Mouse (Mus musculus) left cerebral cortex, postnatal 25 days (tissue): ENCODE measurements around the gene Scel. TPM values are rescaled to one million over a fixed set of nuclear protein-coding genes. Genes with fewer than 3 reads are reported as not detected.
A peak's percentile ranks its signal among the peaks of the same experiment; 100 is the strongest.
"Not testable (repeated sequence)": the region's sequence is repeated elsewhere in the genome, so short reads cannot be mapped to it uniquely, and the experiment has no call there.

Source experiments
- DNase-seq, 2 experiments: peaks; one replicate each; pipeline ENCODE4 v3.0.0; 2022; ENCODE audit warnings: low spot score in 2 of 2, mixed read lengths in 1 of 2
- intact Hi-C: fragments of 180-260 bp; cut with DNase I; formaldehyde crosslinking; loops from one replicate; pipeline ENCODE4 v1.15.1; 2025
- total RNA-seq, 2 experiments: library from RNA; stranded (reverse); gene quantifications; 2 replicates each; pipeline ENCODE4 v1.2.3; 2021

Scel gene
- 1 to 10 TPM; 1.1 to 1.4 TPM for total RNA-seq

DNA sequence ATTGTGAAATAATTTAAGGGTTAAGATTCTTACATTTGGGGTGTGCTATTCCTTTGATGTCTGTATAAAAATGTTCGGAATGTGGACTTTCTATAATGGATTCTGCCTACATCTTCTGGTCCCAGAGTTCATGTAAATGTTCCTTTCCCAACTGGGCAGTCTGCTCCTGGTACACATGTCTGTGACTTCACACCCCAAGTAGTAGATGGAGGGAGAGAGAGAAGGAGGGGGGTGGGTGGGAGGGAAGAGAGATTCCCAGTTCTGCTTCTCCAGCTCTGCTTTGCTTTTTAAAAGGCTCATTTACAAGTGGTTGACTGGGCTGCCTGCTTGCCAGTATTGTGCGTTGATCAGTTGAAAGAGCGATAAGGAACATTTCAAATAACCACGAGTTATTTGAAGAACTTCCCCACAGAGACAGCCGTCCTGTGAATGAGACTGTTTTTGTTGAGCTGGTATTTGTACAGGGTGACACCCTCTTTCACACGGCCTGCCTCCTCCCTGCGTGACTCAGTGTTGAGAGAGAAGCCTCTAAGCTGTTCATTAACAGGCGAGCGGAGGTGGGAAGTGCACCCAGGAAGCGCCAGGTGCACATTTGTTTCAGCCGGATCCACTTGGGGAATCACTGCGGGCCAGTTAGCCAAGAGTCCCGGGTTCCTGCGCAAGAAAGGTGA, at the start of gene Scel:
Scel (plus strand) TSS at position 541 of the 671 bp plus-strand sequence.
- intact Hi-C loops: no loop called here
- DNase-seq: peak in 1 of 2 experiments; percentile 47

DNA sequence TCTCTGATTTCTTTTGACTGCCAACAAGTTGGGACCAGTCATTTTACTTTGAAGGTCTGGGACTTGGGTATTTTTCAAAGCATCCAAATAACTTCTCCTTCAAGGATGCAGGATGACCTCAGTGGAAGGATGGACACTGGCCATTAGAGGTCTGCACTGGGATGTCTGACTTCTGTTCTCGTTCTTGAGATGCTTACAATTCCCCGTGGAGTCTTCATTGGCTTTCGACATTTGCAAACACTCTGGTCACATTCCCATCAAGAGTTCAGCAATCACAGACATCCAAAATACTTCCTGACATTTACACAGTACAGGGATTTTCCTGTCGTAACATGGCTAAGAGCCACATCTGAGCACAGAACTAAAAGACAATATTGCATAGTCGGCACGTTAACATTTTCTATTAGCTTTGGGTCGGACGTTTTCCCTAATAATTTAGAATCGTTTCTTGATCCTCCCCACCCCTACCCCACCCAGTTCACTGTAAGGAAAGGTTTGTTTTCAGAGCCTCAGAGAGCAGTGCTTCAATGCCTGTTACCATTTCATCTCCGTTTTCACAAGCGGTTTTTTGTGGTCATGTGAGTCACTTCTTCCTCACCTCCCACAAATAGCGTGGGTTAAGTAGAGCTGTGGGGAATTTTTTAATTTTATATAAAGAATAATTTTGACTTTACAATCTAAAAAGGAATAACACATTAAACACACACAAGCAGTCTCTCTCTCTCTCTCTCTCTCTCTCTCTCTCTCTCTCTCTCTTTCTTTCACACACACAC, 44.3 kb upstream of the Scel start:
- intact Hi-C loops: loop anchor here (1.0 to 5.0 kb wide), 2 partner anchors 120 to 317 kb away; no protein-coding TSS in a partner anchor
- DNase-seq: peak in 1 of 2 experiments; percentile 80

DNA sequence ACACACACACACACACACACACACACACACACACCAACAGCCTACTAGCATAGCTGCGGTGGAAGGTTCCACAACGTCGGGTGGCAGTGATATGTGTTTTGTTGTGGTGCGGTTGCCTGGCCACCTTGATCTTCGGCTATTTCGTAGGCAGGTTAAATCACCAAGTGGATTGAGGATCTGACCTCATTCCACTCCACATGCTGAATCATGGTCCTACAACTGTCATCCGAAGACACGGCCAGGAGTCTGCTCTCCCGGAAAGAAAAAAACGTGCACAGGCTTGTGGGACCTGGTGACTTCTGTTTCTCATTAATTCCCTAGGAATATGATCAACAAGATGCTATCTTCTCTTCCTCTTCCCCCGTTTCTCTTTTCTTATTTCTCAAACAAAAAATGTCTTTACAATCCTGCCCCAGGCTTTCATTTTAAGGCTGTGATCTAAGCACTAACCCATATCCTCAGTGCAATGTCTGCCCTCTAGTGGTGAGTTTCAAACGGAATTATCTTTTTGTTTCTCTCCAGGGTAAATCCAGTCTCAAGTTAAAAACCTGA, 43.6 kb upstream of the Scel start:
- peak; percentile 69 to 92 for DNase-seq
- intact Hi-C loops: loop anchor here (1.0 to 10.0 kb wide), 3 partner anchors 120 to 395 kb away; partner anchors contain the start of gene Cln5

GRCm38 (mm10) chr14:103471074-103471778, 41.9 kb upstream of the Scel start:
- intact Hi-C loops: loop anchor here (10.0 kb wide), 1 partner anchor 396 kb away; the partner anchor contains the start of gene Cln5
- peak in 1 of 2 experiments; percentile 63 for DNase-seq

DNA sequence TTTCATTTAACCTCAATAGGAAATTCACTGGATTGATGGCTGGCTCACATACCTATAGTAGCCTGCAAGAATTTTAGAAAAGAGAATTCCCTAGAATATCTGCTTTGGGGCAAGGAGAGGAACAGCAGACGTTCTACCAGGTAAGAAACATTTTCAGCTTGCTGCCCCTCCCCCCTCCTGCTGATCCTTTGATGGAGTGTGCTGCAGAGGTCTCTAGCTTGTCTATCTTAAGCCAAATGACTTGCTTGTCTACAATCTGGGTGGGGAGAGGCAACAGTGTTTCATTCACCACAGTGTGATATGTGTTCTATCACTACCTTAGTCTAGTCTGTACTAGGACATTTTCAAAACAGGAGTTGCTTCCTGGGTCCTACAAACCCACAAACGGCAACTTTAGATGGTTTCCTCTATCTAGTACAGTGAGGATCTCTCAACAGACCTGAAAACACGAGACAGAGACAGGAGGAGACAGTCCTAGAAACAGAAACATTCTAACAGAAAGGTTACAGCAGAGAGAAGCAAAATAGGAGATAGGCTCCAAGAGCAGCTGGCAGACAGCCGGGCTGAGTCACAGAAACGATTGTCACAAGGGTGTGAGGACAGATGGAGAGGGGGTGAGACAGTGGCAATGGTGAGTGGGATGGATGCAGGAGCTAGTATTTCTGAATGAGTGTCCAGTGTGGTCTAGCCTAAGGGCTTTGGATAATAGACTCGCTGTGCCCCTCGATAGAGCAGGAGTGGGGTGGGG, 41.2 kb upstream of the Scel start:
- intact Hi-C loops: loop anchor here (1.0 to 10.0 kb wide), 2 partner anchors 215 to 397 kb away; partner anchors contain the start of gene Cln5

DNA sequence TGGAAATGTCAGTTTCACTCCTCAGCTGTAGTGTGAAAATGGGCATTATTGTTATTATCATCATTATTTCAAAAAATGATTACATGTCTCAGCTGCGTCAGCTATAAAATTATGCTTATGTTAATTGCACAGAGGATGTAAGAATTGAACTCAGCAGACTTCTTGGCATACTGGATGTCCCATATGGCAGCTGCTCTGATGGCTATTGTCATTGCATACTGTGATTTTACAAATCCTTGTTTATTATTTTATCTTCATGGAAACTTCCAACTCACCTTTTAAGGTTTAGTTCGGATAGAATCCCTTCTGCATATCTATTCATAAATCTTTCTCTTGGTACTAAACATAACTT, 40.6 kb upstream of the Scel start:
- intact Hi-C loops: loop anchor here (1.0 to 10.0 kb wide), 2 partner anchors 215 to 398 kb away; partner anchors contain the start of gene Cln5
- no peak for DNase-seq

More for the DNA sequence above, 41.2 kb upstream of the Scel start:
- DNase-seq: peak; percentile 73 to 96

DNA sequence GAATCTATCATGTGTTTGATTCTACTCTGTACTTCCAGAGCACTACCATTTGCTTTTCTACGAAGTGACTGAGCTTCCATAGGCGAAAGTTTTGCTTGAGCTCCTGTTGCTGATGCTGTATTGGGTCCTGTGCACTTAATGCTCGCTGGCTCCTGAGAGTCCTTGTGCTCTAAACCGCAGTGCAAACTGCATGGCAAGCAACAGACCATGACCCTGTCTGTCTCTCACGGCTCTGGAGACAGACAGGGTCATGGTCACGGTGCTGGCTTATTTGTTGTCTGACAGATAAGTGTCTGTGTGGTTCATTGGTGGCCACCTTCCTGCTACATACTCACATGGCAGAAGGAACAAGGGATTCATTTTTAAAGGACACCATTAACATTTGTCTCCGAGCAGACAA, 37.8 kb upstream of the Scel start:
- no peak for DNase-seq
- intact Hi-C loops: loop anchor here (5.0 to 10.0 kb wide), 2 partner anchors 62 to 401 kb away; partner anchors contain the start of gene Cln5

DNA sequence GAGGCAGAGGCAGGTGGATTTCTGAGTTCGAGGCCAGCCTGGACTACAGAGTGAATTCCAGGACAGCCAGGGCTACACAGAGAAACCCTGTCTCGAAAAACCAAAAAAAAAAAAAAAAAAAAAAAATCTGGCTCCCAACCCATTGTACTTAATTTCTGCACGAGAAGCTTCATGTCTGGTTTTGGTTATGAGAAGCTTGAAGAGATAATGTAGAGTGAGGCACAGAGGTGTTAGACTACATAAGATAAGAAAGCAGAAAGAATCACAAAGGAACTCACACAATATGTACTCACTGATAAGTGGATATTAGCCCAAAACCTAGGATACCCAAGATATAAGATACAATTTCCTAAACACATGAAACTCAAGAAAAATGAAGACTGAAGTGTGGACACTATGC, 36.9 kb upstream of the Scel start:
- intact Hi-C loops: loop anchor here (5.0 to 10.0 kb wide), 2 partner anchors 61 to 401 kb away; partner anchors contain the start of gene Cln5
- DNase-seq: not testable (repeated sequence)

GRCm38 (mm10) chr14:103477281-103477680, 35.9 kb upstream of the Scel start:
- intact Hi-C loops: loop anchor here (5.0 to 10.0 kb wide), 2 partner anchors 60 to 402 kb away; partner anchors contain the start of gene Cln5
- no peak for DNase-seq

GRCm38 (mm10) chr14:103477959-103478358, 35.2 kb upstream of the Scel start:
- no peak for DNase-seq
- intact Hi-C loops: loop anchor here (5.0 to 10.0 kb wide), 2 partner anchors 59 to 403 kb away; partner anchors contain the start of gene Cln5

- no peak for DNase-seq
- intact Hi-C loops: loop anchor here (5.0 to 10.0 kb wide), 2 partner anchors 58 to 405 kb away; partner anchors contain the start of gene Cln5
Observed at GRCm38 (mm10) chr14:103479446-103479845, 33.7 kb upstream of the Scel start.

- no peak for DNase-seq
- intact Hi-C loops: no loop called here
Observed at GRCm38 (mm10) chr14:103481514-103481913, 31.6 kb upstream of the Scel start.

- DNase-seq: no peak
- intact Hi-C loops: no loop called here
Observed at GRCm38 (mm10) chr14:103485671-103486070, 27.5 kb upstream of the Scel start.

DNA sequence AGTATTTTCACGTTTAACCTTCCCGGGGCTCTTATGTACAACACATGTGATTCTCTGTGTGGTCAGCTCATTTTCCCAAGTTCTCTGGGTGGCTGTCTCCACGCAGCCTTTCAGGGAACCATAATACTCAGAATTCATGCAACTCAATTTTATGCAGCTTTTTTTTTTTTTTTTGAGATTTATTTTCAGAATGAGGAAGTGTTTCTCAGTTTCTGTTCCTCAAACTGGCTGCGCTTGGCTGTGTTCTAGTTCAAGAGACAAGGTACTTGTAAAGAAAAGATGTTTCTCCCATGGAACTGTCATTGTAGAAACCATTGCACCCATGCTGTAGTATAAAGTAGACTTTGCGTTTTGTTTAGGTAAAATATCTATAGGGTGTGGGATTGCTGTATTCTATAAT, 26.2 kb upstream of the Scel start:
- peak in 1 of 2 experiments; percentile 30 for DNase-seq
- intact Hi-C loops: no loop called here

DNA sequence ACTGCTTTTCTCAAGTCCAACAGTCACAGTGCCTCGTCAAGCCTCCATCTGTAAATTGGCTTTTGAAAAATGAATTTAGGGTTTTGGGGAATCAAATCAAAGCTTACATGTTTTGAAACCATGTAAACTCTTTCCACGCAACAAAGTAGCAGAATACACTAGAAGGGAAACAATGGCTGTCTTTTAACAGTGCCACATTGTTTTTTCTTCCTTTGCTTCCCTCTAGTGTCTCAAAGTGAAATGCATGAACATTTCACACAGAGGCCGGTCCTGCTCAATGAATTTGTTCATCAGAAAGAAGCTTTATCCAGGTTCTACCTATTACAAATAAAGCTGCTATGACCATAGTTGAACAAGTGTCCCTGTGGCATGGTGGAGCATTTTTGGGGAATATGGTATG, 24.5 kb upstream of the Scel start:
- intact Hi-C loops: no loop called here
- DNase-seq: peak in 1 of 2 experiments; percentile 27

GRCm38 (mm10) chr14:103498199-103498598, 14.9 kb upstream of the Scel start:
- no peak for DNase-seq
- intact Hi-C loops: no loop called here

- no peak for DNase-seq
- intact Hi-C loops: no loop called here
Observed at GRCm38 (mm10) chr14:103498613-103499012, 14.5 kb upstream of the Scel start.

DNA sequence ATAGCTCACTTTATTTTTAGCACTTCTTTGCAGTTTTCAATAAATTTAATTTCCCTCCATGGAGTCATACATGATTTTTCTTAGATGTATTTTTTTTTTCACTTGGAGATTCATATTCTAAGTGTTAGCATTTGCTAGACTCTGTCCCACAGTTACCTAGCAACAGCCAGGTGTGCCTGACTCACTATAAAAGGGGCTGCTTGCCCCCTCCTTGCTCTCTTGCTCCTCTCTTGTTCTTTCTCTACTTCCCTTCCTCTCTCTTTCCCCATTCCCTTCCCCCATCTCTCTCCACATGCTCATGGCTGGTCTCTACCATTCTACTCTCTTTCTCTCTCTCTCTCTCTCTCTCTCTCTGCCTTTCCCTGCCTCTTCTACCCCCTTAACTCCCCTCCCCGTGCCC, 14.1 kb upstream of the Scel start:
- intact Hi-C loops: no loop called here
- DNase-seq: no peak

DNA sequence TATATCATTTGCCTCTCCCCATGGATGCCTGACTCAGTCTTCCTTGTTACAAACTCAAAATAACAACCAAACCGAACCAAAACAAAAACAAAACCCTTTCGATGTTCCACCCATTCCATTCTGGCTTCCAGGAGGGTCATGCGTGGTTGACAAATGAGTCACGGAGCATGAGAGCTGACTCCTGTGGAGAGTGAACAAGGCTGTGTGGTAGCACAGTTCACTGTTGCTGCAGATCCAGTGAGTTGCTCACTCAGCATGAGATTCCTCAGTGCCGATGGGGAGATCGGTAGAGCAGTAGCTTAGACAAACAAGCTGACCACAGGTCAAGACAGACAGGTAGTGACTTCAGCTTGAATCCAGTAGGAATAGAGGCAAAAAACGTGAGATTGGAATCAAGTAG, 12.8 kb upstream of the Scel start:
- DNase-seq: no peak
- intact Hi-C loops: no loop called here
